In the genomic region with DNA sequence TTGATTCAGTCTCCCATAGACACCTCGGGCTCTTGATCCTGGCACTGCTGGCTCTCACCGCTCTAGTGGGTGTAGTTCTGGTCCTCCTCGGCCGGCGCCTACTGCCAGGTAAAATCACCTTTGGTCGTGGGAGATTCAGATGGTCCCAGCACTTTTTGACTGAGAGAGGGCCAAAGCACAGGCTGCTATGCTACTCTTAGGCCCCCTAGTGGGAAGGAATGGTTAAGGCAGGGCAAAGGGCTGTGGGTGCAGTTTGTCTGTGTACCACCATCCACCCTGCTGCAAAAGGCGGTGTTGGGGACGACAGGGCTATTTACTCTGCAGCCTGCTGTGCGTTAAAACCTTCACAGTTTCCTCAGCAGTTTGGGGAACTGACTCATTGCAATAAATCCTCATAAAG, we compare ENCODE assay signal across 8 mouse cellular contexts. TPM values are rescaled to one million over a fixed set of nuclear protein-coding genes. Genes with fewer than 3 reads are reported as not detected.
DNase-seq lines count a peak whose midpoint lies in the region; ATAC-seq lines count a peak whose summit lies in the region.

No protein-coding gene starts in this region.

- H3K4me3 ChIP-seq in intestine, embryonic 15.5 days (replicated peaks), result peak overlapping the region; percentile 42
- peak overlapping the region; percentile 44 for H3K4me3 ChIP-seq in limb, embryonic 15.5 days
- H3K4me3 ChIP-seq in midbrain, embryonic 16.5 days (ENCODE audit: low read depth, low read length), result peak overlapping the region; percentile 41

- H3K27me3 ChIP-seq in intestine, embryonic 15.5 days (replicated peaks), result no peaks in the 10 kb centered on the region
- H3K27me3 ChIP-seq in limb, embryonic 15.5 days, result peaks cover 26% of the 10 kb centered on the region
- peaks cover 16% of the 10 kb centered on the region for H3K27me3 ChIP-seq in midbrain, embryonic 16.5 days (ENCODE audit: control insufficient read depth, insufficient read depth, low read depth, low read length)

- peak; percentile 92 for ATAC-seq in common myeloid progenitor, adult 5-6 weeks (replicated peaks; ENCODE audit: low read depth, poor library complexity, severe bottlenecking)
- peak; percentile 61 for ATAC-seq in intestine, embryonic 15.5 days
- no peak for ATAC-seq in limb, embryonic 15.5 days (ENCODE audit: insufficient number of reproducible peaks, low FRiP score, low TSS enrichment, low read depth)
- ATAC-seq in midbrain, embryonic 16.5 days, result peak; percentile 76

- peak overlapping the region; percentile 47 for H3K9ac ChIP-seq in intestine, embryonic 15.5 days
- H3K9ac ChIP-seq in limb, embryonic 15.5 days, result no peak overlapping the region
- peak overlapping the region; percentile 59; the same call in 1 of the 2 replicates for H3K9ac ChIP-seq in midbrain, embryonic 16.5 days (ENCODE audit: low read depth, low read length)

- no peaks in the 10 kb centered on the region for H3K9me3 ChIP-seq in intestine, embryonic 15.5 days
- no peaks in the 10 kb centered on the region for H3K9me3 ChIP-seq in limb, embryonic 15.5 days
- no peaks in the 10 kb centered on the region for H3K9me3 ChIP-seq in midbrain, embryonic 16.5 days (replicated peaks; ENCODE audit: control insufficient read depth, low read length, poor library complexity, severe bottlenecking)

- H3K36me3 ChIP-seq in intestine, embryonic 15.5 days, result no peaks in the 10 kb centered on the region
- no peaks in the 10 kb centered on the region for H3K36me3 ChIP-seq in limb, embryonic 15.5 days
- H3K36me3 ChIP-seq in midbrain, embryonic 16.5 days (ENCODE audit: control insufficient read depth, insufficient read depth, low read length), result no peaks in the 10 kb centered on the region

- H3K27ac ChIP-seq in intestine, embryonic 15.5 days, result no peak overlapping the region
- no peak overlapping the region for H3K27ac ChIP-seq in limb, embryonic 15.5 days
- H3K27ac ChIP-seq in midbrain, embryonic 16.5 days (ENCODE audit: low read length), result no peak overlapping the region

- peaks cover 23% of the 10 kb centered on the region for H3K4me1 ChIP-seq in intestine, embryonic 15.5 days (replicated peaks)
- peaks cover 34% of the 10 kb centered on the region for H3K4me1 ChIP-seq in limb, embryonic 15.5 days
- peaks cover 7% of the 10 kb centered on the region; the same call in 1 of the 2 replicates for H3K4me1 ChIP-seq in midbrain, embryonic 16.5 days (ENCODE audit: control insufficient read depth, insufficient read depth, low read length)

- 13% methylated on average over 9 of the region's 9 CpGs for WGBS in intestine, embryonic 15.5 days
- 5% methylated on average over 9 of the region's 9 CpGs for WGBS in limb, embryonic 15.5 days
- 13% methylated on average over 9 of the region's 9 CpGs for whole genome bisulfite sequencing in midbrain, embryonic 16.5 days

- peak overlapping the region; percentile 92 for H3K4me2 ChIP-seq in intestine, embryonic 15.5 days (replicated peaks)
- H3K4me2 ChIP-seq in limb, embryonic 15.5 days, result peak overlapping the region; percentile 78
- H3K4me2 ChIP-seq in midbrain, embryonic 16.5 days (ENCODE audit: low read length), result peak overlapping the region; percentile 69

- DNase-seq in urinary bladder, postnatal 4 days (ENCODE audit: low spot score in 2 of 2), result peak; percentile 64 to 74
- DNase-seq in urinary bladder, postnatal 10 days (ENCODE audit: low spot score), result no peak
- DNase-seq in gastrocnemius, postnatal 25 days, result peak; percentile 62
- peak; percentile 52 to 79 for DNase-seq in spleen, postnatal 10 days (ENCODE audit: low spot score in 2 of 2)

RNA-seq across cellular contexts. Expression of gene Il17rc, which starts 2.2 kb away (rescaled TPM):
- 0.09 and 0.44 TPM in 2 replicates for total RNA-seq in common myeloid progenitor, adult 5-6 weeks (2017)
- total RNA-seq in gastrocnemius, postnatal 25 days (2021), result 1 to 10 TPM; 6.0 to 8.0 TPM
- polyA plus RNA-seq in intestine, embryonic 15.5 days (2015; fragmentation: Nextera tagmentation; extraction: Ambion mirVana), result 26.6 and 27.2 TPM in 2 replicates
- 58.4 and 63.5 TPM in 2 replicates for polyA plus RNA-seq in limb, embryonic 15.5 days (2015; fragmentation: Nextera tagmentation; extraction: Ambion mirVana)
- 2.7 and 4.3 TPM in 2 replicates for polyA plus RNA-seq in midbrain, embryonic 16.5 days (2015; fragmentation: Nextera tagmentation; extraction: Ambion mirVana)

RNA-seq across cellular contexts. Expression of gene Il17re, which starts 10.7 kb away (rescaled TPM):
- total RNA-seq in common myeloid progenitor, adult 5-6 weeks (2017), result 1.6 and 2.6 TPM in 2 replicates
- under 1 TPM in 1 of 2 experiments, not detected in 1; 0.16 TPM for total RNA-seq in gastrocnemius, postnatal 25 days (2021)
- polyA plus RNA-seq in intestine, embryonic 15.5 days (2015; fragmentation: Nextera tagmentation; extraction: Ambion mirVana), result 7.8 and 8.4 TPM in 2 replicates
- 8.9 and 9.7 TPM in 2 replicates for polyA plus RNA-seq in limb, embryonic 15.5 days (2015; fragmentation: Nextera tagmentation; extraction: Ambion mirVana)
- polyA plus RNA-seq in midbrain, embryonic 16.5 days (2015; fragmentation: Nextera tagmentation; extraction: Ambion mirVana), result 0.16 TPM in 1 of 2 replicates, not detected in the other

RNA-seq across cellular contexts. Expression of gene Creld1, which starts 14.1 kb away (rescaled TPM):
- total RNA-seq in common myeloid progenitor, adult 5-6 weeks (2017), result 4.1 and 9.4 TPM in 2 replicates
- total RNA-seq in gastrocnemius, postnatal 25 days (2021), result 10 to 100 TPM; 39.3 to 50.6 TPM
- 21.9 and 22.7 TPM in 2 replicates for polyA plus RNA-seq in intestine, embryonic 15.5 days (2015; fragmentation: Nextera tagmentation; extraction: Ambion mirVana)
- 22.1 and 27.2 TPM in 2 replicates for polyA plus RNA-seq in limb, embryonic 15.5 days (2015; fragmentation: Nextera tagmentation; extraction: Ambion mirVana)
- 77.7 and 80.5 TPM in 2 replicates for polyA plus RNA-seq in midbrain, embryonic 16.5 days (2015; fragmentation: Nextera tagmentation; extraction: Ambion mirVana)

RNA-seq across cellular contexts. Expression of gene Jagn1, which starts 26.7 kb away (rescaled TPM):
- 28.6 and 32.7 TPM in 2 replicates for total RNA-seq in common myeloid progenitor, adult 5-6 weeks (2017)
- total RNA-seq in gastrocnemius, postnatal 25 days (2021), result 10 to 100 TPM; 27.6 to 29.8 TPM
- polyA plus RNA-seq in intestine, embryonic 15.5 days (2015; fragmentation: Nextera tagmentation; extraction: Ambion mirVana), result 83.8 and 87.7 TPM in 2 replicates
- 85.0 and 88.5 TPM in 2 replicates for polyA plus RNA-seq in limb, embryonic 15.5 days (2015; fragmentation: Nextera tagmentation; extraction: Ambion mirVana)
- 96.5 and 96.6 TPM in 2 replicates for polyA plus RNA-seq in midbrain, embryonic 16.5 days (2015; fragmentation: Nextera tagmentation; extraction: Ambion mirVana)

RNA-seq across cellular contexts. Expression of gene Prrt3, which starts 32.7 kb away (rescaled TPM):
- not detected in 2 replicates for total RNA-seq in common myeloid progenitor, adult 5-6 weeks (2017)
- total RNA-seq in gastrocnemius, postnatal 25 days (2021), result under 1 TPM in 1 of 2 experiments, not detected in 1; 0.08 TPM
- 0.43 and 0.45 TPM in 2 replicates for polyA plus RNA-seq in intestine, embryonic 15.5 days (2015; fragmentation: Nextera tagmentation; extraction: Ambion mirVana)
- polyA plus RNA-seq in limb, embryonic 15.5 days (2015; fragmentation: Nextera tagmentation; extraction: Ambion mirVana), result 0.44 and 0.61 TPM in 2 replicates
- polyA plus RNA-seq in midbrain, embryonic 16.5 days (2015; fragmentation: Nextera tagmentation; extraction: Ambion mirVana), result 13.5 and 14.4 TPM in 2 replicates
